Mouse (Mus musculus) liver, embryonic 11.5 days (tissue): ENCODE results near the gene Sema3b. TPM values are rescaled to one million over a fixed set of nuclear protein-coding genes. Genes with fewer than 3 reads are reported as not detected.
A peak's percentile ranks its signal among the peaks of the same experiment; 100 is the strongest.
"Not testable (repeated sequence)": the region's sequence is repeated elsewhere in the genome, so short reads cannot be mapped to it uniquely, and the experiment has no call there.

Experiments
- ATAC-seq: fragments of 200-750 bp; cut with Nextera tagmentation; replicated peaks from 2 replicates; pipeline ENCODE4 v1.8.0; 2017; ENCODE audit warnings: moderate number of reproducible peaks, mild to moderate bottlenecking, moderate TSS enrichment, moderate library complexity; ENCODE audit not compliant: low FRiP score
- DNase-seq: peaks from one replicate; pipeline ENCODE4 v3.0.0-alpha.2; 2017; ENCODE audit warnings: low spot score
- H3K27ac ChIP-seq: fragments of 300-500 bp; sonication (generic); 2 replicates; pipeline ENCODE4 v1.5.1; 2014; ENCODE audit warnings: mild to moderate bottlenecking, low read depth, low read length, control low read depth
- H3K27me3 ChIP-seq: fragments of 300-500 bp; sonication (generic); replicated peaks from 2 replicates; pipeline ENCODE4 v1.6.1; 2014; ENCODE audit warnings: low read length, mixed read lengths; ENCODE audit not compliant: control insufficient read depth, insufficient read depth
- H3K36me3 ChIP-seq: fragments of 300-500 bp; sonication (generic); 2 replicates; pipeline ENCODE4 v1.6.1; 2014; ENCODE audit warnings: mild to moderate bottlenecking, low read length, moderate library complexity, mixed read lengths; ENCODE audit not compliant: control insufficient read depth, insufficient read depth
- H3K4me1 ChIP-seq: fragments of 300-500 bp; sonication (generic); replicated peaks from 2 replicates; pipeline ENCODE4 v1.6.1; 2014; ENCODE audit warnings: low read length, mixed read lengths; ENCODE audit not compliant: control insufficient read depth, insufficient read depth
- H3K4me2 ChIP-seq: fragments of 300-500 bp; sonication (generic); 2 replicates; pipeline ENCODE4 v1.6.1; 2014; ENCODE audit warnings: mild to moderate bottlenecking, control low read depth, moderate library complexity
- H3K4me3 ChIP-seq: fragments of 300-500 bp; sonication (generic); 2 replicates; pipeline ENCODE4 v1.5.1; 2014; ENCODE audit warnings: low read depth, low read length, control low read depth
- H3K9ac ChIP-seq: fragments of 300-500 bp; sonication (generic); 2 replicates; pipeline ENCODE4 v1.6.1; 2014; ENCODE audit warnings: low read depth, low read length, control low read depth
- H3K9me3 ChIP-seq: fragments of 300-500 bp; sonication (generic); 2 replicates; pipeline ENCODE4 v1.6.1; 2016; ENCODE audit warnings: low read length, inconsistent platforms, mixed read lengths; ENCODE audit not compliant: control insufficient read depth
- WGBS: fragments of 180-500 bp; shearing (Covaris S2); extraction: QIAGEN DNeasy Blood & Tissue Kit; methylation state at CpG from one replicate; pipeline ENCODE4 v1.1.7; 2014; 5-methylcytosine and 5-hydroxymethylcytosine counted together
- polyA plus RNA-seq: library from polyadenylated mRNA; unstranded; fragments of >200 nt; fragmentation: Nextera tagmentation; extraction: Ambion mirVana; gene quantifications from 2 replicates; pipeline ENCODE4 v1.2.1, GENCODE M21; 2014

The Sema3b gene
- polyA plus RNA-seq, 1 experiment from 2014 or later, result 0.63 TPM

GRCm38 (mm10) chr9:107576357-107577107, 32.5 kb downstream of the Sema3b start, which contains the start of gene Hyal1:
Hyal1 (plus strand) TSS chr9:107576927.
- H3K27me3 ChIP-seq, result no peaks in the 10 kb centered on the region
- ATAC-seq (peak; percentile 78), DNase-seq (peak; percentile 84)
- WGBS, result 30% methylated on average over 16 of the region's 16 CpGs
- peak within 1 kb of the TSS; percentile 74 for H3K27ac ChIP-seq
- peak within 1 kb of the TSS; percentile 71 for H3K9ac ChIP-seq
- peaks cover 21% of the 10 kb centered on the region for H3K36me3 ChIP-seq
- peak within 1 kb of the TSS; percentile 88 for H3K4me2 ChIP-seq
- no peaks in the 10 kb centered on the region for H3K9me3 ChIP-seq
- peak within 1 kb of the TSS; percentile 51 for H3K4me3 ChIP-seq
- H3K4me1 ChIP-seq, result peaks cover 32% of the 10 kb centered on the region

GRCm38 (mm10) chr9:107575579-107576356, 33.3 kb downstream of the Sema3b start:
- H3K4me1 ChIP-seq, result peaks cover 40% of the 10 kb centered on the region

GRCm38 (mm10) chr9:107573774-107574173, 35.3 kb downstream of the Sema3b start:
- not testable (repeated sequence) for H3K27ac ChIP-seq
- WGBS, result 78% methylated on average over 6 of the region's 6 CpGs

More at GRCm38 (mm10) chr9:107575579-107576356, 33.3 kb downstream of the Sema3b start:
- no peak for ATAC-seq
- Histone ChIP-seq H3K9me3 (no peaks in the 10 kb centered on the region), H3K27ac (peak overlapping the region; percentile 74), H3K4me3 (no peak overlapping the region), H3K27me3 (no peaks in the 10 kb centered on the region), H3K9ac (no peak overlapping the region; the same call in 1 of the 2 replicates), H3K36me3 (peaks cover 25% of the 10 kb centered on the region), H3K4me2 (peak overlapping the region; percentile 88; the same call in 1 of the 2 replicates)
- DNase-seq, result no peak
- WGBS, result 78% methylated on average over 14 of the region's 14 CpGs

GRCm38 (mm10) chr9:107572327-107572662, 36.7 kb downstream of the Sema3b start:
- Histone ChIP-seq H3K9ac (no peak overlapping the region), H3K9me3 (no peaks in the 10 kb centered on the region), H3K27me3 (no peaks in the 10 kb centered on the region), H3K27ac (peak overlapping the region; percentile 52), H3K4me1 (peaks cover 53% of the 10 kb centered on the region), H3K4me3 (peak overlapping the region; percentile 80; the same call in 1 of the 2 replicates), H3K36me3 (peaks cover 25% of the 10 kb centered on the region), H3K4me2 (peak overlapping the region; percentile 78)
- ATAC-seq (no peak), DNase-seq (no peak)
- WGBS, result 95% methylated on average over 2 of the region's 2 CpGs

More at GRCm38 (mm10) chr9:107573774-107574173, 35.3 kb downstream of the Sema3b start:
- H3K9ac ChIP-seq, H3K4me2 ChIP-seq, H3K9me3 ChIP-seq, DNase-seq, H3K4me3 ChIP-seq, ATAC-seq, H3K27me3 ChIP-seq: not testable (repeated sequence)
- peaks cover 25% of the 10 kb centered on the region for H3K36me3 ChIP-seq
- peaks cover 48% of the 10 kb centered on the region for H3K4me1 ChIP-seq

- Histone ChIP-seq H3K4me3 (peak overlapping the region; percentile 80), H3K36me3 (peaks cover 25% of the 10 kb centered on the region), H3K27ac (peak overlapping the region; percentile 52), H3K27me3 (no peaks in the 10 kb centered on the region), H3K4me1 (peaks cover 52% of the 10 kb centered on the region), H3K9ac (peak overlapping the region; percentile 84; the same call in 1 of the 2 replicates), H3K4me2 (peak overlapping the region; percentile 78), H3K9me3 (no peaks in the 10 kb centered on the region)
- DNase-seq (no peak), ATAC-seq (no peak; the same call in 1 of the 2 replicates)
- WGBS, result 85% methylated on average over 22 of the region's 22 CpGs
Measured at GRCm38 (mm10) chr9:107571534-107572326, 37.3 kb downstream of the Sema3b start.

- Histone ChIP-seq H3K9ac (peak overlapping the region; percentile 84), H3K27me3 (no peaks in the 10 kb centered on the region), H3K4me1 (peaks cover 52% of the 10 kb centered on the region), H3K4me2 (peak overlapping the region; percentile 78), H3K27ac (peak overlapping the region; percentile 80), H3K9me3 (no peaks in the 10 kb centered on the region), H3K36me3 (peaks cover 25% of the 10 kb centered on the region), H3K4me3 (peak overlapping the region; percentile 80)
- 59% methylated on average over 21 of the region's 21 CpGs for WGBS
- DNase-seq, result no peak
- peak; percentile 64 for ATAC-seq
Measured at GRCm38 (mm10) chr9:107570845-107571244, 38.2 kb downstream of the Sema3b start.

- Histone ChIP-seq H3K4me2 (peak overlapping the region; percentile 78), H3K9me3 (no peaks in the 10 kb centered on the region), H3K9ac (peak overlapping the region; percentile 84), H3K4me1 (peaks cover 51% of the 10 kb centered on the region), H3K27me3 (no peaks in the 10 kb centered on the region), H3K27ac (peak overlapping the region; percentile 80), H3K36me3 (peaks cover 29% of the 10 kb centered on the region), H3K4me3 (peak overlapping the region; percentile 80)
- 57% methylated on average over 13 of the region's 13 CpGs for WGBS
- DNase-seq (no peak), ATAC-seq (no peak)
Measured at GRCm38 (mm10) chr9:107570016-107570415, 39.0 kb downstream of the Sema3b start.

- peak; percentile 21 for ATAC-seq
Measured at GRCm38 (mm10) chr9:107569270-107569669, 39.8 kb downstream of the Sema3b start.

More at GRCm38 (mm10) chr9:107569270-107569669, 39.8 kb downstream of the Sema3b start:
- no peak for DNase-seq
- Histone ChIP-seq H3K9me3 (no peaks in the 10 kb centered on the region), H3K36me3 (peaks cover 31% of the 10 kb centered on the region), H3K4me2 (peak overlapping the region; percentile 78), H3K9ac (peak overlapping the region; percentile 84), H3K4me1 (peaks cover 56% of the 10 kb centered on the region), H3K4me3 (peak overlapping the region; percentile 80), H3K27me3 (no peaks in the 10 kb centered on the region), H3K27ac (peak overlapping the region; percentile 80)
- WGBS, result 0% methylated on average over 23 of the region's 23 CpGs
